In the genomic region with DNA sequence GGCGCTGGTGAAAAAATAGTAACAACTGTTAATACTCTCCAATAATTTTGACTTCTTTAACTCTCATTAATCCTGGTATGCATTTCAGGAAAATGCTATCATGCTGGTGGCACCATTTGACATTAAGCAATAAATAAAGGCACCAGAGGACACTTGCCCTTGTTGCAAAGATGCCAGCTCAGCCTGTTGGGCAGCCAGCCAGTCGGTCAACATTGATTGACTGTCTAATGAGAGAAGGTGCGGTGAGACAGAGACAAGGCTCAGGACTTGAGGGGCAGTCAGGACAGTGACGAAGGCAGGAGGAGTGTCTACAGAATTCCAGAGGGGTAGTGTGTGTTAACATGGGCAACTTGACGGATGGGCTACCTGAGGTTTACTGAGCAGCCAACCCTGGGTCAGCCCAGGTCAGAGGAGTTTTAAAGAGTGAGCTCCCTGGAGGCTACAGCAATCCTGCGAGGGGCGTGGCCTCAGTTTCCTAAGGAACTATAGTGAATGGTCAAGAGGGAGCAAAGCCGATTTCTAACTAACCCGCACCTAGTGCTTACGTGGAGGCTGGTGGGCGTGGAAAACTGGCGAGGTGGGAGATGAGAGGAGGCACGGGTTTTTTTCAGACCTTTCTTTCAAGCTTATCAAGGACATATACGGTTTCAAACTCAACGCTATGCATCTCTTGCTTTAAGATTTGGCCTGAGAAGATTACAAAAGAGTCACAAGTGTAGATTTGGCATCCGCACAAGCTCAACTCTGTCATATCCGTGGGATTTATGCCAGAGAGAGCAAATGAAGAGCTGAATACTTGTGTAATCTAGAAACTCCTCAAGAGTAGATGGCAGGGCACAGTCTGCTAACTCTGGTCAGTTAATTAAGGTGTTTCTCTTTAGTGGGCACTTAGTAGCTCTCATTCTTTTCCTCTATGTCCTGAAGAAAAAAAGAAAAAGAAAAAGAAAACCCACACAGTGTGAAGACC, we compare ENCODE assay signal across 12 mouse cellular contexts.
DNase-seq lines count a peak whose midpoint lies in the region; ATAC-seq and TF ChIP-seq lines count a peak whose summit lies in the region.
"Had no signal": no experiment of that assay in that cellular context is flagged by ENCODE, and none has a peak within 500 bp of the region (broad histone marks: within the 10 kb centered on the region; RNA-seq: fewer than 3 reads in every experiment).

No protein-coding gene starts in this region.

- TF ChIP-seq EP300 in stomach, postnatal 0 days (optimal IDR thresholded peaks at IDR 0.05): no peak

- ATAC-seq in midbrain, postnatal 0 days (ENCODE audit: low FRiP score): no peak
- no peak for ATAC-seq in midbrain, embryonic 16.5 days
- ATAC-seq in stomach, postnatal 0 days (ENCODE audit: low FRiP score, low TSS enrichment): no peak
- ATAC-seq: inflammation-experienced regulatory T-cells, adult 6 months had no signal

- H3K4me1 ChIP-seq in midbrain, postnatal 0 days (ENCODE audit: insufficient read depth, low read length): no peaks in the 10 kb centered on the region
- H3K4me1 ChIP-seq in midbrain, embryonic 16.5 days (ENCODE audit: control insufficient read depth, insufficient read depth, low read length): no peaks in the 10 kb centered on the region
- peaks cover 5% of the 10 kb centered on the region; the same call in 1 of the 2 replicates for H3K4me1 ChIP-seq in kidney, adult 2 months (ENCODE audit: control insufficient read depth, insufficient read depth, low read length)
- H3K4me1 ChIP-seq in stomach, postnatal 0 days (replicated peaks; ENCODE audit: control insufficient read depth, insufficient read depth): no peaks in the 10 kb centered on the region
- H3K4me1 ChIP-seq: embryonic facial prominence, embryonic 15.5 days had no signal

- TF ChIP-seq CTCF in midbrain, postnatal 0 days (IDR thresholded peaks at IDR 0.05): no peak
- TF ChIP-seq CTCF in kidney, adult 2 months (conservative IDR thresholded peaks at IDR 0.05; ENCODE audit: insufficient read depth, insufficient read length, low read depth, low read length): no peak
- TF ChIP-seq CTCF in stomach, postnatal 0 days (IDR thresholded peaks at IDR 0.05; ENCODE audit: low read depth): no peak

- H3K27ac ChIP-seq in midbrain, postnatal 0 days (ENCODE audit: low read depth, low read length): no peak overlapping the region
- no peak overlapping the region for H3K27ac ChIP-seq in midbrain, embryonic 16.5 days (ENCODE audit: low read length)
- H3K27ac ChIP-seq in kidney, adult 2 months (ENCODE audit: insufficient read depth, low read depth, low read length): no peak overlapping the region
- no peak overlapping the region for H3K27ac ChIP-seq in stomach, postnatal 0 days (replicated peaks)
- H3K27ac ChIP-seq: embryonic facial prominence, embryonic 15.5 days; liver, embryonic 14.5 days had no signal

- H3K4me2 ChIP-seq in midbrain, postnatal 0 days (ENCODE audit: low read depth, low read length, poor library complexity, severe bottlenecking): no peak overlapping the region
- H3K4me2 ChIP-seq in midbrain, embryonic 16.5 days (ENCODE audit: low read length): no peak overlapping the region
- H3K4me2 ChIP-seq in stomach, postnatal 0 days (replicated peaks; ENCODE audit: low read depth): no peak overlapping the region
- H3K4me2 ChIP-seq: embryonic facial prominence, embryonic 15.5 days had no signal

- no peaks in the 10 kb centered on the region for H3K27me3 ChIP-seq in midbrain, postnatal 0 days (ENCODE audit: insufficient read depth, low read length)
- H3K27me3 ChIP-seq in midbrain, embryonic 16.5 days (ENCODE audit: control insufficient read depth, insufficient read depth, low read depth, low read length): no peaks in the 10 kb centered on the region
- no peaks in the 10 kb centered on the region for H3K27me3 ChIP-seq in kidney, adult 2 months (replicated peaks; ENCODE audit: control insufficient read depth, insufficient read depth, low read length)
- H3K27me3 ChIP-seq in stomach, postnatal 0 days (ENCODE audit: control insufficient read depth, insufficient read depth, low read length): no peaks in the 10 kb centered on the region
- H3K27me3 ChIP-seq: embryonic facial prominence, embryonic 15.5 days had no signal

- TF ChIP-seq POLR2A in kidney, adult 2 months (IDR thresholded peaks at IDR 0.05; ENCODE audit: low read depth, low read length): no peak

- no peaks in the 10 kb centered on the region for H3K9me3 ChIP-seq in midbrain, postnatal 0 days (ENCODE audit: low read length)
- H3K9me3 ChIP-seq in midbrain, embryonic 16.5 days (replicated peaks; ENCODE audit: control insufficient read depth, low read length, poor library complexity, severe bottlenecking): no peaks in the 10 kb centered on the region
- H3K9me3 ChIP-seq in stomach, postnatal 0 days (ENCODE audit: control insufficient read depth, low read length): no peaks in the 10 kb centered on the region
- H3K9me3 ChIP-seq: embryonic facial prominence, embryonic 15.5 days had no signal

- no peaks in the 10 kb centered on the region for H3K36me3 ChIP-seq in midbrain, postnatal 0 days (ENCODE audit: insufficient read depth, low read length)
- no peaks in the 10 kb centered on the region for H3K36me3 ChIP-seq in midbrain, embryonic 16.5 days (ENCODE audit: control insufficient read depth, insufficient read depth, low read length)
- no peaks in the 10 kb centered on the region for H3K36me3 ChIP-seq in kidney, adult 2 months (ENCODE audit: control insufficient read depth, insufficient read depth, low read length)
- H3K36me3 ChIP-seq in stomach, postnatal 0 days (ENCODE audit: control insufficient read depth, insufficient read depth, low read length): no peaks in the 10 kb centered on the region
- H3K36me3 ChIP-seq: embryonic facial prominence, embryonic 15.5 days had no signal

- no peak overlapping the region for H3K4me3 ChIP-seq in midbrain, postnatal 0 days (ENCODE audit: low read depth, low read length)
- H3K4me3 ChIP-seq in midbrain, embryonic 16.5 days (ENCODE audit: low read depth, low read length): no peak overlapping the region
- no peak overlapping the region for H3K4me3 ChIP-seq in kidney, adult 2 months (ENCODE audit: insufficient read depth, low read depth, low read length)
- no peak overlapping the region for H3K4me3 ChIP-seq in stomach, postnatal 0 days (ENCODE audit: low read depth, low read length)
- H3K4me3 ChIP-seq: embryonic facial prominence, embryonic 15.5 days had no signal

- no peak overlapping the region for H3K9ac ChIP-seq in midbrain, postnatal 0 days (replicated peaks; ENCODE audit: low read length, poor library complexity, severe bottlenecking)
- H3K9ac ChIP-seq in midbrain, embryonic 16.5 days (ENCODE audit: low read depth, low read length): no peak overlapping the region
- H3K9ac ChIP-seq in stomach, postnatal 0 days (ENCODE audit: low read length): no peak overlapping the region
- H3K9ac ChIP-seq: embryonic facial prominence, embryonic 15.5 days; liver, embryonic 14.5 days had no signal

- DNase-seq in midbrain, postnatal 0 days (ENCODE audit: low spot score): peak; percentile 9
- DNase-seq in adrenal gland, postnatal 10 days: peak; percentile 91
- DNase-seq in kidney, adult 2 months: peak; percentile 56
- peak; percentile 29 for DNase-seq in stomach, postnatal 0 days (ENCODE audit: low spot score)
- DNase-seq in retina, postnatal 1 day: no peak
- no peak for DNase-seq in neural tube, embryonic 10.5 days (ENCODE audit: extremely low spot score, low spot score)
- no peak for DNase-seq in cerebellum, adult 9-10 months
- DNase-seq: thymus, postnatal 36 days had no signal

- WGBS in midbrain, postnatal 0 days: 46% methylated on average over 17 of the region's 17 CpGs
- 44% methylated on average over 17 of the region's 17 CpGs for WGBS in midbrain, embryonic 16.5 days
- 40% methylated on average over 17 of the region's 17 CpGs for WGBS in kidney, adult 2 months
- WGBS in stomach, postnatal 0 days: 31% methylated on average over 17 of the region's 17 CpGs

Comparison
In these comparisons a context has a peak if more than half of its experiments do, and no peak if none do; other contexts are left out.
1. DNase-seq: peak in midbrain, postnatal 0 days (single experiment), adrenal gland, postnatal 10 days (single experiment), kidney, adult 2 months (single experiment) and stomach, postnatal 0 days (single experiment); none in retina, postnatal 1 day (single experiment), neural tube, embryonic 10.5 days (single experiment) and cerebellum, adult 9-10 months (single experiment).